Mouse (Mus musculus) hindbrain, embryonic 11.5 days (tissue): ENCODE data around the gene Dtx3l. TPM values are rescaled to one million over a fixed set of nuclear protein-coding genes. Genes with fewer than 3 reads are reported as not detected.

Experiments
- ATAC-seq: fragments of 200-750 bp; cut with Nextera tagmentation; 2 replicates; pipeline ENCODE4 v1.8.0; 2017; ENCODE audit warnings: mild to moderate bottlenecking, moderate TSS enrichment, moderate library complexity; ENCODE audit not compliant: low FRiP score
- DNase-seq: peaks from one replicate; pipeline ENCODE4 v3.0.0-alpha.2; 2015; ENCODE audit warnings: low spot score
- H3K27ac ChIP-seq: fragments of 300-500 bp; sonication (generic); 2 replicates; pipeline ENCODE4 v1.5.1; 2014; ENCODE audit warnings: mild to moderate bottlenecking, low read depth, low read length
- H3K27me3 ChIP-seq: fragments of 300-500 bp; sonication (generic); 2 replicates; pipeline ENCODE4 v1.6.1; 2014; ENCODE audit warnings: mild to moderate bottlenecking, low read length, moderate library complexity, mixed read lengths; ENCODE audit not compliant: control insufficient read depth, insufficient read depth
- H3K36me3 ChIP-seq: fragments of 300-500 bp; sonication (generic); 2 replicates; pipeline ENCODE4 v1.6.1; 2014; ENCODE audit warnings: mild to moderate bottlenecking, low read length, moderate library complexity, mixed read lengths; ENCODE audit not compliant: control insufficient read depth, insufficient read depth
- H3K4me1 ChIP-seq: fragments of 300-500 bp; sonication (generic); replicated peaks from 2 replicates; pipeline ENCODE4 v1.6.1; 2014; ENCODE audit warnings: low read length, mixed read lengths; ENCODE audit not compliant: control insufficient read depth, insufficient read depth
- H3K4me2 ChIP-seq: fragments of 300-500 bp; sonication (generic); replicated peaks from 2 replicates; pipeline ENCODE4 v1.6.1; 2014; ENCODE audit warnings: mild to moderate bottlenecking, low read depth, low read length
- H3K4me3 ChIP-seq: fragments of 300-500 bp; sonication (generic); 2 replicates; pipeline ENCODE4 v1.5.1; 2014; ENCODE audit warnings: low read depth, low read length
- H3K9ac ChIP-seq: fragments of 300-500 bp; sonication (generic); 2 replicates; pipeline ENCODE4 v1.6.1; 2014; ENCODE audit warnings: low read depth, low read length
- H3K9me3 ChIP-seq: fragments of 300-500 bp; sonication (generic); 2 replicates; pipeline ENCODE4 v1.6.1; 2016; ENCODE audit warnings: low read length; ENCODE audit not compliant: control insufficient read depth
- WGBS: fragments of 180-500 bp; shearing (Covaris S2); extraction: QIAGEN DNeasy Blood & Tissue Kit; methylation state at CpG from one replicate; pipeline ENCODE4 v1.1.7; 2014; 5-methylcytosine and 5-hydroxymethylcytosine counted together
- polyA plus RNA-seq: library from polyadenylated mRNA; unstranded; fragments of >200 nt; fragmentation: Nextera tagmentation; extraction: Ambion mirVana; gene quantifications from 2 replicates; pipeline ENCODE4 v1.2.1, GENCODE M21; 2014

Gene Dtx3l
- polyA plus RNA-seq, 1 experiment from 2014 or later: 2.2 TPM

DNA sequence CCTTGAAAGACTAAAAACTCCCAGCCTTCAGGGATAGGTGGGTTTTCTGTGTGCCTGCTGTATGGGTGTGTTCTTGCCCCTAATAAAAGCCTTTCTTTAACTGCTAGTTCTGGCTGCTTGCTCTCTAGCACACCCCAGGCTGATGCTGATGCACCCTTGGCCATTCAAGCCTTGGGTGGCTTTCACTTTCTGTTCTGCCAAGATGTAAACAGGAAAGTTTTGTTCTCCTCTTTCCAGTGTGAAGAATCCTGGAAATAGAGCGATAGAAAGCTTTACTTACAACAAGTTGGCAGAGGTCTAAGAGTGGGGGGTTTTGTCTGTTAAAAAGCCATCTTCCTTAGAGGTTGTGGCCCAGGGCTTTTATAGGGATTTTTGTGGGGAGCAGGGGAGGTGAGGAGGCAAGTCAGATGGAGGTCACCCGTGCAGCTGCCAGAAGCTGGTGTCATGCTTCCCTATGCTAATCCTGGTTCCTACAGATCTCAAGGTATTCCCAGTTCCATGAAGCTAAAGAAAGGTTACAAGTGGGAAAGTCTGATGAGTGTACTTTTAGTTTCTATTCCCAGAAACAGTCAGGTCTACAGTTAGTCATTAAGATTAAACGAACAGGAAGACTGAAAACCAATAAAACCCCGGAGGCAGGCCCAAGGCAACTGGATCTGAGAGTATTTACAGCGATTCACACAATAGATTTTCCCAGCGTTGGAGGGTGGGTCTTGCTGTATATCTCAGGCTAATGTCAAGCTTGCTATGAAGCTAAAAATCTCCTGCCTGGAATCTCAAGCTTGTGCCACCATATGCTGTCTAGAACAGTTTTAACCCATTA is 20.0 kb downstream of the Dtx3l start:
- Histone ChIP-seq H3K4me2 (no peak overlapping the region), H3K9ac (no peak overlapping the region), H3K36me3 (no peaks in the 10 kb centered on the region), H3K27ac (no peak overlapping the region), H3K4me1 (no peaks in the 10 kb centered on the region), H3K27me3 (no peaks in the 10 kb centered on the region), H3K9me3 (no peaks in the 10 kb centered on the region), H3K4me3 (no peak overlapping the region)
- ATAC-seq (no peak), DNase-seq (no peak)
- 89% methylated on average over 6 of the region's 6 CpGs for WGBS

DNA sequence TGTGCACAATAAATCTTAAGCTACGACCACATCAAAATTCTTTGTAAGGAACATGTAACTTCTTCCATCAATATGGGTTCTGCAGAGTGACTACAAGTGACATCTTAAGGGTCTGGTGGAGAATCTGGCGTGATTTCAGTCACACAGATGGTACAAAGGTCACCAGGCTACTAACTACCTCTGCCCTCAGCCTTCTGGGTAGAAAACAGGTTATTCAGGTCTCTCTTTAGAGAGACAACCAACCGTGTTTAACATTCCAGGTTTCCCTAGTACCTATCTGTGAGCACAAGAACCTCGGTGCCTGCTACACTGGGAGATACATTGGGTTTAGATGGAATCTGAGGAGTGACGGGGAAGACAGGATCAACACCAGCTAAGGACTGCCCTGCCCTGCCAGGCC is 24.6 kb downstream of the Dtx3l start:
- DNase-seq: no peak
- Histone ChIP-seq H3K27ac (no peak overlapping the region), H3K36me3 (no peaks in the 10 kb centered on the region), H3K4me2 (no peak overlapping the region), H3K4me1 (no peaks in the 10 kb centered on the region), H3K27me3 (no peaks in the 10 kb centered on the region), H3K9ac (no peak overlapping the region), H3K4me3 (no peak overlapping the region), H3K9me3 (no peaks in the 10 kb centered on the region)
- no peak for ATAC-seq
- WGBS: 80% methylated on average over 5 of the region's 5 CpGs

DNA sequence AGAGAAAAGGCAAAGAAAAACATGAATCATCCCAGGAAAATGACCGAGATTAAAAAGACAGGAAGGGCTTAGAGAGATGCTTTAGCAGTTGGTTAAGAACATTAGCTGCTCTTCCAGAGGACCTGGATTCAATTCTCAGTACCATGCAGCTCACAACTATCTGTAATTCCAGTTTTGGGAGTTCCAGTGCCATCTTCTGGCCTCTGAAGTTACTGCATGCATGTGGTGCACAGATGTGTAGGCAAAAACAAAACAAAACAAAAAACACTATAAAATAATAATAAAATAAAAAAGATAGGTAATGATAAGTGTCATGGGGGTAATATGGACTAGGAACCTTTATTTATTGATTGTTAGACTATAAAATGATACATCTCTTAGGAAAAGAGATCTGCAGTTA is 25.4 kb downstream of the Dtx3l start:
- Histone ChIP-seq H3K9me3 (no peaks in the 10 kb centered on the region), H3K27me3 (no peaks in the 10 kb centered on the region), H3K36me3 (no peaks in the 10 kb centered on the region), H3K9ac (no peak overlapping the region), H3K4me2 (no peak overlapping the region), H3K4me1 (no peaks in the 10 kb centered on the region), H3K4me3 (no peak overlapping the region), H3K27ac (no peak overlapping the region)
- DNase-seq: peak; percentile 30
- WGBS: 77% methylated on average over 1 of the region's 1 CpGs
- no peak for ATAC-seq

DNA sequence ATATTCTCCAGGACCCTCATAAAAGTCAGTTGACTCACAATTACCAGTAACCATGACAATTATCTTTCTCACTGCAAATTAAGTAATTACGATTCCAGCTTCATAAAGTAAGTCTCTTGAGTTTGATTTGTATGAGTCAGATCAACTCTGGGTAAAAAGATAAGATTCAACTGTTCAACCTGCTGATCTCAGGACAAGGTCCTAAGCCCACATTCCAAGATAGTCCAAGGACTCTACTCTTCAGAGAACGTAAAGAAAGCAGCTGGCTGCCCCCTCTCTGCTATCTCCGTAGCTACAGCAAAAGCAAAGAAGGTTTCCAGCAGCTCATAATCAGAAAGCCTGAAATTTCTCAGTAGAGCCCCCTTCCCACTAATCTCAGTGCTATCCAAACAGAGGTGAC is 27.5 kb downstream of the Dtx3l start:
- Histone ChIP-seq H3K4me3 (no peak overlapping the region), H3K4me1 (no peaks in the 10 kb centered on the region), H3K4me2 (no peak overlapping the region), H3K36me3 (no peaks in the 10 kb centered on the region), H3K9me3 (no peaks in the 10 kb centered on the region), H3K9ac (no peak overlapping the region), H3K27ac (no peak overlapping the region), H3K27me3 (no peaks in the 10 kb centered on the region)
- 81% methylated on average over 3 of the region's 3 CpGs for WGBS
- DNase-seq (no peak), ATAC-seq (no peak)

DNA sequence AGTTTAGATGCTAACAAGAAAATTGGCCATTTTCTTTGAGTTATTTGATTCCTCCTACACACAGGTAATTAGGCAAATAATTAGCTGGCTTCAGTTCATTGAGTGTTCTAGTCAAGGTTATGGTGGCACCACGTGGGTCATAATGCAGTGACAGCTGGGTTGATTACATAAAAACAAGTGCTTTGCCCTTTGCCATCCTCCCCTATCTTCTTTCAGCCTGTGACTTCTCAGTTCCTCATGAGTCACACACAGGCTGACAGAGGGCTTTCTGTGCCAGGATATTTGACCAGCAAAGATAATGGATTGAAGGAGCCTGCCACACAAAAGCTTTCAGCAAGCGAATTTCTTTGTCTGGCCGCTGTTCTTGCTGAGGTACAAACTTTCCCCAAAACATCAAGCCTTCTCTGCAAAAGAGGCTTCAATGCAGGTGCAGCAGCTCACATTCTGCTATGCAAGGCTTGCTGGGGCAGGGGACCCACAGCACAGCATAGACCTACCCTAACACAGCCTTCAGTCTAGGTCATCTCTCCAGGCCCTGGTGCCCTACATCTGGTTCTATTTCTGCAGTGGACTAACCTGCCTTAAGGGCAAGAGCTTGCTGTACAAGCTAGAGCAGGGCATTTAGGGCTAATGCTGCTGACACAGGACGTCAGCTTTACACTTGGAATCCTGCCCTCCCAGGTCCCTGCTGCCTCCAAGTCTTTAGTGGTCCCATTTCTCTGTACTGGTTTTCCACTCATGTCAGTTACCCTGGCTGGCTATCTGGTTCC is 31.3 kb downstream of the Dtx3l start:
- no peak overlapping the region for H3K9ac ChIP-seq
- DNase-seq: no peak
- H3K36me3 ChIP-seq: no peaks in the 10 kb centered on the region
- H3K4me1 ChIP-seq: no peaks in the 10 kb centered on the region
- no peak for ATAC-seq
- H3K9me3 ChIP-seq: no peaks in the 10 kb centered on the region
- no peak overlapping the region for H3K27ac ChIP-seq
- no peak overlapping the region for H3K4me3 ChIP-seq
- WGBS: 48% methylated on average over 4 of the region's 4 CpGs
- H3K27me3 ChIP-seq: no peaks in the 10 kb centered on the region
- H3K4me2 ChIP-seq: no peak overlapping the region

DNA sequence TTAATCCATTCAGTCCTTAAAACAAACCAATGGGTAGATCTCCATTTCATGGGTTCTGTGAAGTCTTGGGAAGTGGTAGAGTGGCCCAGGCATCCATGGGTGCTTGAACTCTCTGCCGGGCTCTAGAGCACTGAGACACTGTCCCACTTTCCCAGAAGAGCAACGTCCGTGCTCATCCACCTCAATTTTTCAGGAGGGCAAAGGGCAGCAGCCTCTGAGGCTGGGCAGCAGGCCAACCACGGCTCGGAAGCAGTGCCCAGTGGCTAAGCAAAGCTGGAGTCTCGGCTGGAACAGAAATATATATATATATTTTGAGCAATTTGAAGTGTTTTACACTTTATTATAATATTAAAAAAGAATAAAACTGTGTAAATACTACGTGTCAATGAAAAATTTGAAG is 32.1 kb downstream of the Dtx3l start:
- Histone ChIP-seq H3K36me3 (no peaks in the 10 kb centered on the region), H3K9ac (no peak overlapping the region), H3K27ac (no peak overlapping the region), H3K4me2 (no peak overlapping the region), H3K27me3 (no peaks in the 10 kb centered on the region), H3K4me3 (no peak overlapping the region), H3K9me3 (no peaks in the 10 kb centered on the region), H3K4me1 (no peaks in the 10 kb centered on the region)
- no peak for ATAC-seq
- WGBS: 73% methylated on average over 7 of the region's 7 CpGs
- DNase-seq: no peak

DNA sequence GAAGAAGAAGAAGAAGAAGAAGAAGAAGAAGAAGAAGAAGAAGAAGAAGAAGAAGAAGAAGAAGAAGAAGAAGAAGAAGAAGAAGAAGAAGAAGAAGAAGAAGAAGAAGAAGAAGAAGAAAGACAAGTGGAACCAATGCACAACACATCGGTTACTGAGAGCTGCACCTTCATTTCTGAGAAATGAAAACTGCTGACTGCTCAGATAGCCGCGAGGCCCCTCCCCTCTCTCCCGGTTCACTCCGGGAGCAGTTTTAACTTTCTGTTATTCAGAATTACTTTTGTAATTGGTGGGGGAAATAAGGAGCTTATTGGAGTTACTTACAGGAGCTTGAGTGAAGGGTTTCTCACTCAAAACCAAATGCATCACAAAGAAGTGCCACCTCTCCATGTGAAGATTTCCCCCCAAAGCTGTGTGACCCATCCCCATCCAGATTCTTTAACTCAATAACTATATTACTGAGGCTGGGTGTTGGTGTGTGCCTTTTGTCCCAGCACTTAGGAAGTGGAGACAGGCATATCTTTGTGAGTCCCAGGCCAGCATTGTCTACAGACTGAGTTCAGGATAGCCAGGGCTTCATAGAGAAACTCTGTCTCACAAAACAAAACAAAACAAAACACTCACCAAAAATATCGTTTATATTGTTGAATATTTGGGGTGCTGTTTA is 33.0 kb downstream of the Dtx3l start:
- 89% methylated on average over 6 of the region's 6 CpGs for WGBS
- DNase-seq: no peak
- Histone ChIP-seq H3K27ac (no peak overlapping the region), H3K36me3 (no peaks in the 10 kb centered on the region), H3K4me3 (no peak overlapping the region), H3K4me1 (no peaks in the 10 kb centered on the region), H3K4me2 (no peak overlapping the region), H3K9ac (no peak overlapping the region), H3K27me3 (no peaks in the 10 kb centered on the region), H3K9me3 (no peaks in the 10 kb centered on the region)
- no peak for ATAC-seq

DNA sequence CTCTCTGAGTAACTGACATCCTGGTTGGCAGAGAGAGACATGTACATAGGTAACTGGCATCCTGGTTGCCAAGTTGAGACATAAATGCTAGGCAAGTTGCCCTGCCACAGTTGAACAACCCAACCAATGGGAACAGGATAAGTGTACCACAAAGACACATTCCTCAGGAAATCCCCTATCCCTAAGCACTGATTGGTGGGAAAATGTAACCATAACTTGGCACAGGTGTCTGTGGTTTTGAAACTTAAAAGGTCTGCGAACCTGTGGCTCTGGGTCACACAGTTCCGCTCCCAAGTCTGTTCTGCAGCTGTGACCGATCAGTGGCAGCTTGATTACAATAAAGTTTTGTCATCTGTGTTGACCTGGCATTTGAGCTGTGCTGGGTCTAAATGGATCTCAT is 33.6 kb downstream of the Dtx3l start:
- ATAC-seq: no peak
- H3K9ac ChIP-seq: no peak overlapping the region
- DNase-seq: no peak
- H3K4me1 ChIP-seq: no peaks in the 10 kb centered on the region
- H3K9me3 ChIP-seq: no peaks in the 10 kb centered on the region
- no peak overlapping the region for H3K27ac ChIP-seq
- whole genome bisulfite sequencing: 90% methylated on average over 3 of the region's 3 CpGs
- H3K27me3 ChIP-seq: no peaks in the 10 kb centered on the region
- H3K4me3 ChIP-seq: no peak overlapping the region
- no peaks in the 10 kb centered on the region for H3K36me3 ChIP-seq
- no peak overlapping the region for H3K4me2 ChIP-seq
